Mouse (Mus musculus) embryonic facial prominence, embryonic 12.5 days (tissue): ENCODE measurements around the gene Arpin. TPM values are rescaled to one million over a fixed set of nuclear protein-coding genes. Genes with fewer than 3 reads are reported as not detected.

Experiments
- ATAC-seq: fragments of 200-750 bp; cut with Nextera tagmentation; 2 replicates; pipeline ENCODE4 v1.8.0; 2017; ENCODE audit not compliant: insufficient number of reproducible peaks, insufficient read depth, low FRiP score, low TSS enrichment
- H3K27ac ChIP-seq: fragments of 300-500 bp; sonication (generic); 2 replicates; pipeline ENCODE4 v1.5.1; 2016; ENCODE audit warnings: mild to moderate bottlenecking
- H3K27me3 ChIP-seq: fragments of 300-500 bp; sonication (generic); 2 replicates; pipeline ENCODE4 v1.6.1; 2016; ENCODE audit warnings: mild to moderate bottlenecking, moderate library complexity
- H3K36me3 ChIP-seq: fragments of 300-500 bp; sonication (generic); 2 replicates; pipeline ENCODE4 v1.6.1; 2016; ENCODE audit warnings: mild to moderate bottlenecking
- H3K4me1 ChIP-seq: fragments of 300-500 bp; sonication (generic); 2 replicates; pipeline ENCODE4 v1.6.1; 2016
- H3K4me2 ChIP-seq: fragments of 300-500 bp; sonication (generic); replicated peaks from 2 replicates; pipeline ENCODE4 v1.6.1; 2016; ENCODE audit warnings: mild to moderate bottlenecking, moderate library complexity
- H3K4me3 ChIP-seq: fragments of 300-500 bp; sonication (generic); 2 replicates; pipeline ENCODE4 v1.5.1; 2016; ENCODE audit warnings: mild to moderate bottlenecking
- H3K9ac ChIP-seq: fragments of 300-500 bp; sonication (generic); 2 replicates; pipeline ENCODE4 v1.6.1; 2016; ENCODE audit warnings: mild to moderate bottlenecking, moderate library complexity
- H3K9me3 ChIP-seq: fragments of 300-500 bp; sonication (generic); 2 replicates; pipeline ENCODE4 v1.6.1; 2016; ENCODE audit warnings: mild to moderate bottlenecking, moderate library complexity
- WGBS: fragments of 180-500 bp; shearing (Covaris S2); methylation state at CpG from one replicate; pipeline ENCODE4 v1.1.7; 2016; 5-methylcytosine and 5-hydroxymethylcytosine counted together
- microRNA-seq: library from miRNA; unstranded; fragments of <30 nt; microRNA quantifications from one replicate; pipeline ENCODE4, GENCODE M21; 2017
- polyA plus RNA-seq: library from polyadenylated mRNA; unstranded; fragments of >200 nt; fragmentation: Nextera tagmentation; extraction: Ambion mirVana; gene quantifications from 2 replicates; pipeline ENCODE4 v1.2.1, GENCODE M21; 2016

Arpin gene
- polyA plus RNA-seq, 1 experiment from 2014 or later: 20.5 TPM

DNA sequence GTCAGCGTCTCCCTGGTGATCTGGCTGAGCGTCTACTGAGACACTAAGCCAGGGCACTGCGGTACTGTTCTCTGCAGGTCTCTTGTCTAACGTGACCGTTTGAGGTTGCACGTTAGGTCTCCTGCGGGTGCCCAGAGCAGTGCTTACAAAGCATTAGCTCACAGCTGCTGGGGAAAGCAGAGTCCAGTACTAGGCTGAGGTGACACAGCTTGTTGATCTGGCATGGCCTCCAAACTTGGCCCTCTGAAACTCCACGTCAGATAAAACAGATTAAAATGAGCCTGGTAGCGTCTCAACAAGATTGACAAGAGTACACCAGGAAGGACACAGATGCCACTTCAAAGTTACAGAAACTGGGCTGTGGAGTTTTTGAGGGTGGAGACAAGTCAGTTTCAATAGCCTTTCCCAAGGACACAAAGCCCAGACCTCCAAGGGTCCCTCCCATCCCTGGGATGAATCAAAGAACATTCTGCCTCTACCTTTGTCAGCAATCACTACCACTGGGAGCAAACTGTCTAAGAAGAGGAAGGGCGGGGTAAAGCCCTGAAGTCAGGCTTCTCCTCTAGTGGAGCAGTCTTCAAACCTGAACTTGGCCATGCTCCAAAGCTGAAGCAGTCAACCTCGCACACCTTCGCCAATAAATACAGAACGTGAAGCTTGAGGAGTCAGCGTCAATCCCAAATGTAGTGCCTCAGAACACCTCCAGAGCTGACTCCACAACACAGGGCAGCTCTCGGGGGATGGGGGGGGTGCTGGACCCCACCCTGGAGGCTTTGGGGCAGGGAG lies 44.5 kb downstream of the Arpin start:
- Histone ChIP-seq H3K4me3 (no peak overlapping the region), H3K9me3 (no peaks in the 10 kb centered on the region), H3K27me3 (no peaks in the 10 kb centered on the region), H3K27ac (no peak overlapping the region), H3K4me1 (no peaks in the 10 kb centered on the region), H3K36me3 (peaks cover 20% of the 10 kb centered on the region; the same call in 1 of the 2 replicates), H3K9ac (no peak overlapping the region), H3K4me2 (no peak overlapping the region)
- 87% methylated on average over 15 of the region's 15 CpGs for WGBS
- no peak for ATAC-seq

DNA sequence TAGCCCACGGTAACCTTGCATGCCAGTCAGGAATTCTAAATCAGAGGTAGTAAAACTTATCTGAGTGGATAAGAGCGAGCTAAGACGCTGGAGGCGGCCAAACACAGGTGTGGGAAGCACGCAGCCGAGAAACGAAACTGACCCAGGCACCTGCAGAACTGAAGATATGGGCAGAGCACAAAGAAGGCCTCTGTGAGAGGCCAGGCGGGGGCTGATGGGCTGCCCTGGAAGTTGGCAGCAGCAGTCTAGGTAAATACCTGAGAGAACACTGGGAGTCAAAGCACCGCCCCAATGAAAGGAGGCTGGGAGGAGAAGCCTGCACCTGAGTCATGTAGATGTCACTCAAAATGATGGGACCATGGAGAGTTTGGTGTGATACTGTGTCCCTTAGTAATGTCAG lies 46.6 kb downstream of the Arpin start:
- H3K27ac ChIP-seq: no peak overlapping the region
- no peak overlapping the region for H3K9ac ChIP-seq
- no peaks in the 10 kb centered on the region for H3K4me1 ChIP-seq
- H3K4me3 ChIP-seq: no peak overlapping the region
- no peak for ATAC-seq
- no peaks in the 10 kb centered on the region for H3K27me3 ChIP-seq
- WGBS: 92% methylated on average over 9 of the region's 9 CpGs
- H3K4me2 ChIP-seq: no peak overlapping the region
- 0 out of 2 replicates have a peak, but pooled peaks cover 25% of the 10 kb centered on the region for H3K36me3 ChIP-seq
- H3K9me3 ChIP-seq: no peaks in the 10 kb centered on the region

GRCm38 (mm10) chr7:79883613-79884334 lies 51.4 kb downstream of the Arpin start:
- 86% methylated on average over 7 of the region's 7 CpGs for WGBS
- Histone ChIP-seq H3K4me1 (peaks cover 3% of the 10 kb centered on the region; the same call in 1 of the 2 replicates), H3K27me3 (no peaks in the 10 kb centered on the region), H3K9me3 (no peaks in the 10 kb centered on the region), H3K4me3 (no peak overlapping the region), H3K9ac (no peak overlapping the region), H3K27ac (no peak overlapping the region), H3K36me3 (peaks cover 34% of the 10 kb centered on the region), H3K4me2 (no peak overlapping the region)
- no peak for ATAC-seq

DNA sequence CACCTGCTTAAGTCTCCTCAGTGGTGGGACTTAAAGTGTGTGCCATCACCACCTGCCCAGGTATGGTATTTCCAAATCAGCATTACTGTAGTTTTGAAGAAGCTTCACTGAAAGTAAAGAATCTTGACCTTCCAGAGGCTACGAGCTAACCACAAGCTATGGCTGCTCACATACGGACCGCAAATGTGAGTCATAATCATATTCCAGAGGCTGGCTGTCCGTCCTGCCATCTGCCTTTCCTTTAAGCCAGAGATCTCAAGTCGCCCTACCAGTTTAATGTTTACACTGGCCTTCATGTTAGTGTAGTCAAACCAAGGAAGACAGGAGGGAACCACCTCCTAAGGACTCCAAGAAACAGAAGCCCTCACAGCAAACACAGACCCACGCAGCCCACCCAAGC lies 53.3 kb downstream of the Arpin start:
- Histone ChIP-seq H3K9me3 (no peaks in the 10 kb centered on the region), H3K9ac (no peak overlapping the region), H3K27ac (no peak overlapping the region), H3K27me3 (no peaks in the 10 kb centered on the region), H3K4me2 (no peak overlapping the region), H3K36me3 (peaks cover 40% of the 10 kb centered on the region), H3K4me1 (peaks cover 3% of the 10 kb centered on the region; the same call in 1 of the 2 replicates), H3K4me3 (no peak overlapping the region)
- 95% methylated on average over 6 of the region's 6 CpGs for WGBS
- ATAC-seq: no peak

DNA sequence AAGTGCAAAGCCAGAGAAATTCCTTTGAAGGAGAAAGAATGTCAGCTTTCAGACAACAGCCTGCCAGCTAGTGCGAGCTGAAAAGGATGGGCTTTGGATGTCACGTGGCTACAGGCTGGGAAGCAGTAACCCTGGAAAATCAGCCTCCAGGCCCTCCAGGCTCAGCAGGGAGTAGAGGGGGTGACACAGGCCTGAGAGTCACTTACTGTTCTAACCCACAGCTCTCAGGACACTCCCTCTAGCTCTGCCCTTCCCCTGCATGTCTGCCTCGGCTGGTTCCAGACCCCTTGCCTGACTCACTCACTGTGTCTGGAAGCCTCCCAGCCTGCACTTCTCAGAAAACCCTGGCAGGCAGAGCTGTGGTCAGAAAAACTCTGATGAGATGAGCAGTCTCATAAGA lies 54.2 kb downstream of the Arpin start:
- H3K9me3 ChIP-seq: no peaks in the 10 kb centered on the region
- 23% methylated on average over 3 of the region's 3 CpGs for WGBS
- no peak for ATAC-seq

DNA sequence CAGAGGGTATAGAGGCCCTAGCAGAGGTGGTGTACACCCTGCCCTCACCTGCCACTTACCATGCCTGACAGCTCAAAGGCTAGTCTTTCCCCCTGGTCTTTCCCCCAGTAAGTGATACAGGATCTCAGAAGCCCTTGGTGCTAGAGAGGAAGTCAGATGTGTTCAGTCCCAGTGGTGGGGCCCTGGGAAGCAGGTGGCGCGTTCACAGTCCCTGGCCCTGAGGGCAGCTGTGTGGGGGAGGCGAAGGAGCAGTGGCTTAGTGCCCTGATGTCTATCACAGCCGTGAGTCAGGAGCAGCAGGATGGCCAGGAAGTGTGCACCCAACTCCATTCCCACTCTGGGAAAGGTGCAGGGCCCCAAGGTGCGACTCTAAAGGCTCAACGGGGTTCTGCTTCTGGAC lies 55.1 kb downstream of the Arpin start:
- no peak overlapping the region for H3K4me2 ChIP-seq
- no peak for ATAC-seq
- H3K36me3 ChIP-seq: peaks cover 34% of the 10 kb centered on the region
- H3K4me1 ChIP-seq: peaks cover 3% of the 10 kb centered on the region; the same call in 1 of the 2 replicates
- H3K9me3 ChIP-seq: no peaks in the 10 kb centered on the region
- no peak overlapping the region for H3K9ac ChIP-seq
- 82% methylated on average over 6 of the region's 6 CpGs for WGBS
- no peaks in the 10 kb centered on the region for H3K27me3 ChIP-seq
- H3K27ac ChIP-seq: no peak overlapping the region
- H3K4me3 ChIP-seq: no peak overlapping the region

More for the DNA sequence above, 54.2 kb downstream of the Arpin start:
- Histone ChIP-seq H3K27ac (peak overlapping the region; percentile 37; the same call in 1 of the 2 replicates), H3K36me3 (peaks cover 40% of the 10 kb centered on the region), H3K9ac (no peak overlapping the region), H3K4me1 (peaks cover 3% of the 10 kb centered on the region; the same call in 1 of the 2 replicates), H3K4me2 (no peak overlapping the region), H3K27me3 (no peaks in the 10 kb centered on the region), H3K4me3 (no peak overlapping the region)

GRCm38 (mm10) chr7:79878455-79879025 lies 56.6 kb downstream of the Arpin start:
- H3K27me3 ChIP-seq: no peaks in the 10 kb centered on the region
- H3K36me3 ChIP-seq: peaks cover 30% of the 10 kb centered on the region
- H3K9ac ChIP-seq: no peak overlapping the region
- H3K4me2 ChIP-seq: no peak overlapping the region
- peaks cover 3% of the 10 kb centered on the region; the same call in 1 of the 2 replicates for H3K4me1 ChIP-seq
- ATAC-seq: no peak
- no peak overlapping the region for H3K4me3 ChIP-seq
- H3K9me3 ChIP-seq: no peaks in the 10 kb centered on the region
- 63% methylated on average over 2 of the region's 2 CpGs for WGBS
- no peak overlapping the region for H3K27ac ChIP-seq

Small RNA genes within 50 kb of the gene (microRNA-seq; reads per million reads assigned to microRNA genes)
- gene Gm24541: not detected

Other genes starting within 250 kb of the Arpin start
- 11.5 and 11.7 TPM in 2 replicates for gene Kif7, start 219.6 kb downstream of the Arpin start, polyA plus RNA-seq
- gene Plin1, start 202.5 kb downstream of the Arpin start, polyA plus RNA-seq: 0.13 TPM in 1 of 2 replicates, not detected in the other
- 10.3 and 11.9 TPM in 2 replicates for gene Pex11a, start 192.2 kb downstream of the Arpin start, polyA plus RNA-seq
- gene Wdr93, start 192.2 kb downstream of the Arpin start, polyA plus RNA-seq: 0.56 TPM in 1 of 2 replicates, not detected in the other
- gene Mesp1, start 141.6 kb downstream of the Arpin start, polyA plus RNA-seq: not detected in 2 replicates
- 0.15 and 0.22 TPM in 2 replicates for gene Mesp2, start 124.6 kb downstream of the Arpin start, polyA plus RNA-seq
- gene Anpep, start 74.3 kb downstream of the Arpin start, polyA plus RNA-seq: 5.2 and 7.6 TPM in 2 replicates
- gene Ap3s2, start 14.7 kb downstream of the Arpin start, polyA plus RNA-seq: 33.8 and 38.1 TPM in 2 replicates
- 21.6 and 22.2 TPM in 2 replicates for gene Zfp710, start 89.5 kb upstream of the Arpin start, polyA plus RNA-seq
- gene Idh2, start 180.0 kb upstream of the Arpin start, polyA plus RNA-seq: 495 and 498 TPM in 2 replicates